Mouse (Mus musculus) myocyte (in vitro differentiated cells): ENCODE measurements at regions not wholly inside any gene's neighbourhood (a gene's known extent, or its start where the extent isn't known, plus 50 kb on each side); places are given as distances from the start of the nearest gene placed in this dataset.
A peak's percentile ranks its signal among the peaks of the same experiment; 100 is the strongest.

Experiments
- H3K27me3 ChIP-seq: one replicate; pipeline ENCODE4 v1.6.1; 2011; ENCODE audit not compliant: control insufficient read depth, insufficient read depth, insufficient read length
- H3K36me3 ChIP-seq: one replicate; pipeline ENCODE4 v1.6.1; 2011; ENCODE audit not compliant: control insufficient read depth, insufficient read depth
- H3K4me2 ChIP-seq: one replicate; pipeline ENCODE4 v1.6.1; 2011; ENCODE audit warnings: low read depth, control low read depth
- H3K4me3 ChIP-seq: one replicate; pipeline ENCODE4 v1.5.1; 2011; ENCODE audit warnings: mild to moderate bottlenecking, control low read depth, moderate library complexity
- H3K79me2 ChIP-seq: one replicate; pipeline ENCODE4 v1.6.1; 2011; ENCODE audit not compliant: control insufficient read depth, insufficient read depth
- H3ac ChIP-seq: one replicate; pipeline ENCODE4 v1.6.1; 2011; ENCODE audit not compliant: control insufficient read depth, insufficient read length
- CEBPB ChIP-seq: IDR thresholded peaks from 2 replicates; pipeline ENCODE4 v1.6.1; 2011; ENCODE audit warnings: mild to moderate bottlenecking, moderate library complexity; ENCODE audit not compliant: poor library complexity, insufficient read depth, severe bottlenecking
- E2F4 ChIP-seq: IDR thresholded peaks from one replicate; pipeline ENCODE4 v1.6.1; 2011; ENCODE audit warnings: mild to moderate bottlenecking, control low read depth, moderate library complexity; ENCODE audit not compliant: insufficient read depth
- MAX ChIP-seq: IDR thresholded peaks from one replicate; pipeline ENCODE4 v1.6.1; 2011; ENCODE audit warnings: low read depth, mild to moderate bottlenecking, control low read depth
- MYOD1 ChIP-seq, 3 experiments: IDR thresholded peaks; one replicate each; pipeline ENCODE4 v1.6.1; 2011; ENCODE audit warnings: control low read depth in 2 of 3, low read depth in 2 of 3, mild to moderate bottlenecking in 2 of 3, moderate library complexity in 1 of 3; ENCODE audit not compliant: insufficient read length in 2 of 3, control insufficient read depth in 1 of 3
- MYOG ChIP-seq, 3 experiments: IDR thresholded peaks; one replicate each; pipeline ENCODE4 v1.6.1; 2011; ENCODE audit warnings: control low read depth in 2 of 3, low read depth in 2 of 3, mild to moderate bottlenecking in 2 of 3; ENCODE audit not compliant: insufficient read length in 2 of 3, control insufficient read depth in 1 of 3, insufficient read depth in 1 of 3
- POLR2A ChIP-seq: IDR thresholded peaks from one replicate; pipeline ENCODE4 v1.6.1; 2011; ENCODE audit warnings: low read depth, mild to moderate bottlenecking, control low read depth, moderate library complexity; ENCODE audit not compliant: insufficient read length
- POLR2AphosphoS2 ChIP-seq: IDR thresholded peaks from one replicate; pipeline ENCODE4 v1.6.1; 2011; ENCODE audit warnings: low read depth, control low read depth; ENCODE audit not compliant: insufficient read length
- REST ChIP-seq: IDR thresholded peaks from one replicate; pipeline ENCODE4 v1.6.1; 2011; ENCODE audit warnings: mild to moderate bottlenecking, control low read depth, moderate library complexity; ENCODE audit not compliant: insufficient read depth, insufficient read length
- SRF ChIP-seq: IDR thresholded peaks from one replicate; pipeline ENCODE4 v1.6.1; 2011; ENCODE audit warnings: low read depth; ENCODE audit not compliant: control insufficient read depth, insufficient read length
- TCF12 ChIP-seq: IDR thresholded peaks from one replicate; pipeline ENCODE4 v1.6.1; 2011; ENCODE audit warnings: mild to moderate bottlenecking, control low read depth; ENCODE audit not compliant: poor library complexity, insufficient read depth, severe bottlenecking
- TCF3 ChIP-seq: IDR thresholded peaks from one replicate; pipeline ENCODE4 v1.6.1; 2011; ENCODE audit warnings: low read depth, control low read depth; ENCODE audit not compliant: insufficient read length
- USF1 ChIP-seq: IDR thresholded peaks from one replicate; pipeline ENCODE4 v1.6.1; 2011; ENCODE audit warnings: low read depth, mild to moderate bottlenecking, control low read depth, moderate library complexity

GRCm38 (mm10) chr17:79414006-79414405 lies 59.1 kb upstream of the Cdc42ep3 start:
- no peaks in the 10 kb centered on the region for H3K36me3 ChIP-seq
- H3ac ChIP-seq = no peak overlapping the region
- H3K27me3 ChIP-seq = no peaks in the 10 kb centered on the region
- H3K4me3 ChIP-seq = no peak overlapping the region
- H3K79me2 ChIP-seq = no peaks in the 10 kb centered on the region
- no peak overlapping the region for H3K4me2 ChIP-seq
- TF ChIP-seq REST = no peak
- no peak for TF ChIP-seq MYOG (IDR thresholded peaks at IDR 0.05; ENCODE audit: control insufficient read depth in 1 of 3, insufficient read depth in 1 of 3, insufficient read length in 2 of 3, low read depth in 2 of 3)
- TF ChIP-seq POLR2AphosphoS2 = no peak
- no peak for TF ChIP-seq POLR2A
- no peak for TF ChIP-seq TCF3
- no peak for TF ChIP-seq CEBPB
- TF ChIP-seq SRF = no peak
- TF ChIP-seq TCF12 = no peak
- TF ChIP-seq USF1 = no peak
- TF ChIP-seq E2F4 = no peak
- TF ChIP-seq MAX = no peak
- no peak for TF ChIP-seq MYOD1 (IDR thresholded peaks at IDR 0.05; ENCODE audit: control insufficient read depth in 1 of 3, insufficient read length in 2 of 3, low read depth in 2 of 3)

GRCm38 (mm10) chr17:79417953-79418352 lies 63.1 kb upstream of the Cdc42ep3 start:
- H3ac ChIP-seq = no peak overlapping the region
- H3K4me3 ChIP-seq = no peak overlapping the region
- no peak overlapping the region for H3K4me2 ChIP-seq
- no peaks in the 10 kb centered on the region for H3K36me3 ChIP-seq
- TF ChIP-seq MAX = no peak
- peak; percentile 30 to 60 (median 31) for TF ChIP-seq MYOD1 (IDR thresholded peaks at IDR 0.05; ENCODE audit: control insufficient read depth in 1 of 3, insufficient read length in 2 of 3, low read depth in 2 of 3)
- TF ChIP-seq USF1 = no peak
- TF ChIP-seq TCF12 = no peak
- no peaks in the 10 kb centered on the region for H3K27me3 ChIP-seq
- no peaks in the 10 kb centered on the region for H3K79me2 ChIP-seq

GRCm38 (mm10) chr17:79421618-79422017 lies 66.7 kb upstream of the Cdc42ep3 start:
- no peak for TF ChIP-seq MYOD1 (IDR thresholded peaks at IDR 0.05; ENCODE audit: control insufficient read depth in 1 of 3, insufficient read length in 2 of 3, low read depth in 2 of 3)
- TF ChIP-seq POLR2AphosphoS2 = no peak
- no peak for TF ChIP-seq MAX
- TF ChIP-seq TCF12 = no peak
- TF ChIP-seq SRF = no peak
- TF ChIP-seq POLR2A = no peak
- no peak for TF ChIP-seq REST
- no peak for TF ChIP-seq TCF3
- no peak for TF ChIP-seq MYOG (IDR thresholded peaks at IDR 0.05; ENCODE audit: control insufficient read depth in 1 of 3, insufficient read depth in 1 of 3, insufficient read length in 2 of 3, low read depth in 2 of 3)
- Histone ChIP-seq H3K79me2 (no peaks in the 10 kb centered on the region), H3K4me2 (no peak overlapping the region), H3ac (no peak overlapping the region), H3K27me3 (no peaks in the 10 kb centered on the region), H3K36me3 (no peaks in the 10 kb centered on the region), H3K4me3 (no peak overlapping the region)

GRCm38 (mm10) chr17:79439182-79439581 lies 84.3 kb upstream of the Cdc42ep3 start:
- no peak overlapping the region for H3ac ChIP-seq
- TF ChIP-seq E2F4 = no peak
- no peak for TF ChIP-seq USF1
- no peak for TF ChIP-seq POLR2A
- no peak for TF ChIP-seq POLR2AphosphoS2
- TF ChIP-seq REST = no peak
- TF ChIP-seq CEBPB = no peak

DNA sequence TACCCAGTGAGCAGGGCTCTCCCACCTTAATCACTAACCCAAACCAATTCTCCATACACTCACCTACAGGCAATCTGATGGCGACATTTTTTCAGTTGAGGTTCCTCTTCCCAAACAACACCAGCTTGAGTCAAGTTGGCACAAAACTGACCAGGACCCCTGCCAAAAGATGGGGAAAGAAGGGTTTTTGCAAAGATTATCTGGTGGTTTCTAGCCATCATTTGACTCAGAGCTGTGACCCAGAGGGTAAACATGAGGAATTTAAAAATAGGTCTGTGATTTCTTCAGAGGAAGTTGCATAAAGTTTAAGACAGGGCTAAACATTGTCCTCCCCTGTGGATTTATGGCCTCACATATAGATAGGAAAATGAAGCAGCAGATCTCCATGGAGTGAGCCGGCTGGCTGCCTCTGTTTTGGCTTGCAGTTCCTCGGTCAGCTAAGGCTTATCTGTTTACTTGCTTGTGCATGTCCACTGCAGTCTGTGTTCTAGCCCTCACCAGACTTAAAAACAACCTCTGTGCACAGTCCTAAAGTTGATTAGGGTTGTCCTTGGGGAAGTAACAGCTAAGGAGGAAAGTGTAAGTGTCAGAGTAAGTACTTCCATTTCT lies 87.7 kb upstream of the Cdc42ep3 start:
- Histone ChIP-seq H3ac (no peak overlapping the region), H3K27me3 (no peaks in the 10 kb centered on the region), H3K36me3 (no peaks in the 10 kb centered on the region), H3K4me2 (no peak overlapping the region), H3K79me2 (no peaks in the 10 kb centered on the region), H3K4me3 (no peak overlapping the region)
- peak; percentile 83; the same call in 1 of the 2 replicates for TF ChIP-seq CEBPB
- no peak for TF ChIP-seq MYOD1 (IDR thresholded peaks at IDR 0.05; ENCODE audit: control insufficient read depth in 1 of 3, insufficient read length in 2 of 3, low read depth in 2 of 3)

More at GRCm38 (mm10) chr17:79439182-79439581, 84.3 kb upstream of the Cdc42ep3 start:
- no peak overlapping the region for H3K4me3 ChIP-seq
- H3K27me3 ChIP-seq = no peaks in the 10 kb centered on the region
- H3K36me3 ChIP-seq = no peaks in the 10 kb centered on the region
- no peaks in the 10 kb centered on the region for H3K79me2 ChIP-seq
- no peak overlapping the region for H3K4me2 ChIP-seq
